Mouse (Mus musculus): ENCODE data around the gene Pgs1.

DNA sequence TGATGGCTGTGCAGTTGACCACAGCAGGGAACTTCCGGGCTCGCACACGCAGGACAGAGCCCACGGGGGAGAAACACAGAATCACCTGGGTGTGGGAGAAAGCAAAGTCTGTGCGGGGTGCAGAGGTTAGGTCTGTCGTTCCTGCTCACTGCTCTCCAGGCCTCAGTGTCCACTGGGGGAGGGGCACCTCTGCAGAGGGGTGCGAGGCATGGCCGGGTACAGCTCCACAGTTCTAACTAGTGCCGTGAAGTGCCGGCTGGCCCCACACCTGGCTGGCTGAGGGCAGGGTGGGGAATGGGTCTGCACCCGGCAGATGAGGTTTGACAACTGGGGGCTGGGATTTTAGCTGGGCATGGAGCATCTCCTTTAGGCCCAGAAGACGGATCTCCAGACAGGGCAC is 72.3 kb downstream of the Pgs1 start:
- TF ChIP-seq CTCF (IDR thresholded peaks at IDR 0.05) (no peak), EP300 (IDR thresholded peaks at IDR 0.05) (no peak)
